Mouse (Mus musculus) C2C12 (cell line): Measurements from ENCODE around the gene Mlst8.

ENCODE experiments used
- CEBPB ChIP-seq: IDR thresholded peaks from one replicate; pipeline ENCODE4 v1.6.1; 2011; ENCODE audit warnings: low read depth, mild to moderate bottlenecking, control low read depth, moderate library complexity
- CTCF ChIP-seq: IDR thresholded peaks from one replicate; pipeline ENCODE4 v1.5.1; 2011; ENCODE audit not compliant: control insufficient read depth, insufficient read depth, insufficient read length
- FOSL1 ChIP-seq: IDR thresholded peaks from one replicate; pipeline ENCODE4 v1.8.0; 2011; ENCODE audit warnings: mild to moderate bottlenecking, low read length; ENCODE audit not compliant: poor library complexity, insufficient read depth, severe bottlenecking
- MAX ChIP-seq: IDR thresholded peaks from one replicate; pipeline ENCODE4 v1.6.1; 2011; ENCODE audit warnings: mild to moderate bottlenecking, control low read depth
- MYOD1 ChIP-seq: IDR thresholded peaks from one replicate; pipeline ENCODE4 v1.6.1; 2011; ENCODE audit warnings: low read depth; ENCODE audit not compliant: control insufficient read depth, insufficient read length
- MYOG ChIP-seq: IDR thresholded peaks from one replicate; pipeline ENCODE4 v1.6.1; 2011; ENCODE audit not compliant: control insufficient read depth, insufficient read length; ENCODE audit errors: extremely low read depth
- USF1 ChIP-seq: IDR thresholded peaks from one replicate; pipeline ENCODE4 v1.6.1; 2011; ENCODE audit warnings: low read depth, mild to moderate bottlenecking, control low read depth, moderate library complexity

- TF ChIP-seq CTCF (no peak), FOSL1 (no peak), USF1 (no peak), MYOG (no peak), MYOD1 (no peak), CEBPB (no peak), MAX (no peak)
These were observed 5.1 kb downstream of the Mlst8 start, which contains the start of gene Bricd5 for GRCm38 (mm10) chr17:24473612-24474275.
